Mouse (Mus musculus): ENCODE data around the gene Nufip2. TPM values are rescaled to one million over a fixed set of nuclear protein-coding genes. Genes with fewer than 3 reads are reported as not detected.

Gene Nufip2
- polyA plus RNA-seq, 1 experiment from 2014 or later: 4.2 TPM

- Histone ChIP-seq H3K27me3 (ENCODE audit: control insufficient read depth, insufficient read depth, low read length) (no peaks in the 10 kb centered on the region), H3K9ac (ENCODE audit: low read length) (peak overlapping the region; percentile 35; the same call in 1 of the 2 replicates), H3K4me2 (ENCODE audit: low read depth, low read length) (0 out of 2 replicates have a peak overlapping the region, but pooled peaks have one; percentile 9), H3K9me3 (replicated peaks; ENCODE audit: control insufficient read depth, low read length) (no peaks in the 10 kb centered on the region), H3K27ac (ENCODE audit: low read length) (peak overlapping the region; percentile 93), H3K36me3 (ENCODE audit: control insufficient read depth, insufficient read depth, low read length) (no peaks in the 10 kb centered on the region), H3K4me1 (ENCODE audit: control insufficient read depth, insufficient read depth, low read length) (peaks cover 13% of the 10 kb centered on the region; the same call in 1 of the 2 replicates), H3K4me3 (replicated peaks; ENCODE audit: low read length) (no peak overlapping the region)
- peak; percentile 90 for ATAC-seq (ENCODE audit: insufficient read depth, low FRiP score)
- 42% methylated on average over 8 of the region's 8 CpGs for WGBS
Observed at GRCm38 (mm10) chr11:77771879-77772713, 86.1 kb downstream of the Nufip2 start.

GRCm38 (mm10) chr11:77775701-77776400, 89.9 kb downstream of the Nufip2 start:
- no peak overlapping the region for H3K4me3 ChIP-seq (replicated peaks; ENCODE audit: low read length)
- WGBS: 61% methylated on average over 9 of the region's 9 CpGs
- no peak overlapping the region for H3K4me2 ChIP-seq (ENCODE audit: low read depth, low read length)
- no peak overlapping the region for H3K9ac ChIP-seq (ENCODE audit: low read length)
- no peak overlapping the region for H3K27ac ChIP-seq (ENCODE audit: low read length)
- no peak for ATAC-seq (ENCODE audit: insufficient read depth, low FRiP score)
- no peaks in the 10 kb centered on the region for H3K9me3 ChIP-seq (replicated peaks; ENCODE audit: control insufficient read depth, low read length)
- peaks cover 13% of the 10 kb centered on the region; the same call in 1 of the 2 replicates for H3K4me1 ChIP-seq (ENCODE audit: control insufficient read depth, insufficient read depth, low read length)
- H3K36me3 ChIP-seq (ENCODE audit: control insufficient read depth, insufficient read depth, low read length): 0 out of 2 replicates have a peak, but pooled peaks cover 7% of the 10 kb centered on the region
- no peaks in the 10 kb centered on the region for H3K27me3 ChIP-seq (ENCODE audit: control insufficient read depth, insufficient read depth, low read length)

GRCm38 (mm10) chr11:77777436-77777835, 91.5 kb downstream of the Nufip2 start:
- H3K27me3 ChIP-seq (ENCODE audit: control insufficient read depth, insufficient read depth, low read length): no peaks in the 10 kb centered on the region
- ATAC-seq (ENCODE audit: insufficient read depth, low FRiP score): no peak
- H3K4me1 ChIP-seq (ENCODE audit: control insufficient read depth, insufficient read depth, low read length): peaks cover 15% of the 10 kb centered on the region; the same call in 1 of the 2 replicates
- 91% methylated on average over 17 of the region's 17 CpGs for WGBS
- no peak overlapping the region for H3K4me2 ChIP-seq (ENCODE audit: low read depth, low read length)
- no peak overlapping the region for H3K9ac ChIP-seq (ENCODE audit: low read length)
- H3K9me3 ChIP-seq (replicated peaks; ENCODE audit: control insufficient read depth, low read length): no peaks in the 10 kb centered on the region
- 0 out of 2 replicates have a peak, but pooled peaks cover 7% of the 10 kb centered on the region for H3K36me3 ChIP-seq (ENCODE audit: control insufficient read depth, insufficient read depth, low read length)
- H3K27ac ChIP-seq (ENCODE audit: low read length): no peak overlapping the region
- H3K4me3 ChIP-seq (replicated peaks; ENCODE audit: low read length): no peak overlapping the region

- no peak overlapping the region for H3K4me3 ChIP-seq (replicated peaks; ENCODE audit: low read length)
- H3K9ac ChIP-seq (ENCODE audit: low read length): no peak overlapping the region
- 0 out of 2 replicates have a peak, but pooled peaks cover 7% of the 10 kb centered on the region for H3K36me3 ChIP-seq (ENCODE audit: control insufficient read depth, insufficient read depth, low read length)
- no peaks in the 10 kb centered on the region for H3K9me3 ChIP-seq (replicated peaks; ENCODE audit: control insufficient read depth, low read length)
- H3K27ac ChIP-seq (ENCODE audit: low read length): no peak overlapping the region
- H3K27me3 ChIP-seq (ENCODE audit: control insufficient read depth, insufficient read depth, low read length): no peaks in the 10 kb centered on the region
- 93% methylated on average over 17 of the region's 17 CpGs for WGBS
- ATAC-seq (ENCODE audit: insufficient read depth, low FRiP score): no peak
- H3K4me2 ChIP-seq (ENCODE audit: low read depth, low read length): no peak overlapping the region
- peaks cover 12% of the 10 kb centered on the region; the same call in 1 of the 2 replicates for H3K4me1 ChIP-seq (ENCODE audit: control insufficient read depth, insufficient read depth, low read length)
Observed at GRCm38 (mm10) chr11:77777937-77778336, 92.0 kb downstream of the Nufip2 start.

- Histone ChIP-seq H3K27ac (ENCODE audit: low read length) (no peak overlapping the region), H3K9me3 (replicated peaks; ENCODE audit: control insufficient read depth, low read length) (no peaks in the 10 kb centered on the region), H3K9ac (ENCODE audit: low read length) (no peak overlapping the region), H3K27me3 (ENCODE audit: control insufficient read depth, insufficient read depth, low read length) (no peaks in the 10 kb centered on the region), H3K4me3 (replicated peaks; ENCODE audit: low read length) (no peak overlapping the region), H3K4me2 (ENCODE audit: low read depth, low read length) (no peak overlapping the region), H3K4me1 (ENCODE audit: control insufficient read depth, insufficient read depth, low read length) (peaks cover 25% of the 10 kb centered on the region), H3K36me3 (ENCODE audit: control insufficient read depth, insufficient read depth, low read length) (0 out of 2 replicates have a peak, but pooled peaks cover 7% of the 10 kb centered on the region)
- whole genome bisulfite sequencing: 83% methylated on average over 1 of the region's 1 CpGs
- no peak for ATAC-seq (ENCODE audit: insufficient read depth, low FRiP score)
Observed at GRCm38 (mm10) chr11:77779240-77779639, 93.3 kb downstream of the Nufip2 start.

GRCm38 (mm10) chr11:77781088-77781487, 95.1 kb downstream of the Nufip2 start:
- no peak overlapping the region for H3K27ac ChIP-seq (ENCODE audit: low read length)
- ATAC-seq (ENCODE audit: insufficient read depth, low FRiP score): no peak
- 0 out of 2 replicates have a peak, but pooled peaks cover 7% of the 10 kb centered on the region for H3K36me3 ChIP-seq (ENCODE audit: control insufficient read depth, insufficient read depth, low read length)
- 60% methylated on average over 7 of the region's 7 CpGs for WGBS
- H3K27me3 ChIP-seq (ENCODE audit: control insufficient read depth, insufficient read depth, low read length): no peaks in the 10 kb centered on the region
- no peak overlapping the region for H3K4me3 ChIP-seq (replicated peaks; ENCODE audit: low read length)
- H3K9ac ChIP-seq (ENCODE audit: low read length): no peak overlapping the region
- H3K4me1 ChIP-seq (ENCODE audit: control insufficient read depth, insufficient read depth, low read length): peaks cover 36% of the 10 kb centered on the region
- no peak overlapping the region for H3K4me2 ChIP-seq (ENCODE audit: low read depth, low read length)
- no peaks in the 10 kb centered on the region for H3K9me3 ChIP-seq (replicated peaks; ENCODE audit: control insufficient read depth, low read length)

- ATAC-seq (ENCODE audit: insufficient read depth, low FRiP score): no peak
- H3K36me3 ChIP-seq (ENCODE audit: control insufficient read depth, insufficient read depth, low read length): 0 out of 2 replicates have a peak, but pooled peaks cover 7% of the 10 kb centered on the region
- no peak overlapping the region for H3K9ac ChIP-seq (ENCODE audit: low read length)
- peaks cover 40% of the 10 kb centered on the region for H3K4me1 ChIP-seq (ENCODE audit: control insufficient read depth, insufficient read depth, low read length)
- H3K27me3 ChIP-seq (ENCODE audit: control insufficient read depth, insufficient read depth, low read length): no peaks in the 10 kb centered on the region
- H3K4me2 ChIP-seq (ENCODE audit: low read depth, low read length): no peak overlapping the region
- no peak overlapping the region for H3K4me3 ChIP-seq (replicated peaks; ENCODE audit: low read length)
- no peak overlapping the region for H3K27ac ChIP-seq (ENCODE audit: low read length)
- H3K9me3 ChIP-seq (replicated peaks; ENCODE audit: control insufficient read depth, low read length): no peaks in the 10 kb centered on the region
- whole genome bisulfite sequencing: 77% methylated on average over 7 of the region's 7 CpGs
Observed at GRCm38 (mm10) chr11:77782104-77782815, 96.3 kb downstream of the Nufip2 start.

GRCm38 (mm10) chr11:77783211-77783746, 97.3 kb downstream of the Nufip2 start:
- H3K4me2 ChIP-seq (ENCODE audit: low read depth, low read length): no peak overlapping the region
- H3K4me1 ChIP-seq (ENCODE audit: control insufficient read depth, insufficient read depth, low read length): peaks cover 40% of the 10 kb centered on the region
- ATAC-seq (ENCODE audit: insufficient read depth, low FRiP score): no peak
- no peaks in the 10 kb centered on the region for H3K9me3 ChIP-seq (replicated peaks; ENCODE audit: control insufficient read depth, low read length)
- no peak overlapping the region for H3K4me3 ChIP-seq (replicated peaks; ENCODE audit: low read length)
- no peaks in the 10 kb centered on the region for H3K27me3 ChIP-seq (ENCODE audit: control insufficient read depth, insufficient read depth, low read length)
- peak overlapping the region; percentile 97; the same call in 1 of the 2 replicates for H3K27ac ChIP-seq (ENCODE audit: low read length)
- H3K9ac ChIP-seq (ENCODE audit: low read length): 0 out of 2 replicates have a peak overlapping the region, but pooled peaks have one; percentile 29
- H3K36me3 ChIP-seq (ENCODE audit: control insufficient read depth, insufficient read depth, low read length): no peaks in the 10 kb centered on the region
- 60% methylated on average over 10 of the region's 10 CpGs for WGBS

Measured in stomach, embryonic 16.5 days (tissue).